Mouse (Mus musculus) neural tube, embryonic 14.5 days (tissue): ENCODE measurements at regions not wholly inside any gene's neighbourhood (a gene's known extent, or its start where the extent isn't known, plus 50 kb on each side); places are given as distances from the start of the nearest gene placed in this dataset.

Experiments
- ATAC-seq: fragments of 200-750 bp; cut with Nextera tagmentation; 2 replicates; pipeline ENCODE4 v1.8.0; 2017; ENCODE audit warnings: low read depth, mild to moderate bottlenecking, moderate TSS enrichment, moderate library complexity
- H3K27ac ChIP-seq: fragments of 300-500 bp; sonication (generic); 2 replicates; pipeline ENCODE4 v1.5.1; 2014; ENCODE audit warnings: low read depth, mild to moderate bottlenecking, control low read depth, low read length, moderate library complexity, mixed read lengths
- H3K27me3 ChIP-seq: fragments of 300-500 bp; sonication (generic); 2 replicates; pipeline ENCODE4 v1.6.1; 2014; ENCODE audit warnings: low read length; ENCODE audit not compliant: control insufficient read depth, insufficient read depth
- H3K36me3 ChIP-seq: fragments of 300-500 bp; sonication (generic); 2 replicates; pipeline ENCODE4 v1.6.1; 2014; ENCODE audit warnings: low read length, mixed read lengths; ENCODE audit not compliant: control insufficient read depth, insufficient read depth
- H3K4me1 ChIP-seq: fragments of 300-500 bp; sonication (generic); 2 replicates; pipeline ENCODE4 v1.6.1; 2014; ENCODE audit warnings: low read length; ENCODE audit not compliant: control insufficient read depth, insufficient read depth
- H3K4me2 ChIP-seq: fragments of 300-500 bp; sonication (generic); 2 replicates; pipeline ENCODE4 v1.6.1; 2014; ENCODE audit warnings: mild to moderate bottlenecking, low read depth, low read length, control low read depth
- H3K4me3 ChIP-seq: fragments of 300-500 bp; sonication (generic); 2 replicates; pipeline ENCODE4 v1.5.1; 2014; ENCODE audit warnings: low read depth, low read length, control low read depth, mixed read lengths
- H3K9ac ChIP-seq: fragments of 300-500 bp; sonication (generic); replicated peaks from 2 replicates; pipeline ENCODE4 v1.6.1; 2014; ENCODE audit warnings: low read depth, mild to moderate bottlenecking, control low read depth, low read length, mixed read lengths
- H3K9me3 ChIP-seq: fragments of 300-500 bp; sonication (generic); 2 replicates; pipeline ENCODE4 v1.6.1; 2016; ENCODE audit warnings: low read length; ENCODE audit not compliant: control insufficient read depth
- WGBS: fragments of 180-500 bp; shearing (Covaris S2); extraction: QIAGEN DNeasy Blood & Tissue Kit; methylation state at CpG from one replicate; pipeline ENCODE4 v1.1.7; 2014; 5-methylcytosine and 5-hydroxymethylcytosine counted together

GRCm38 (mm10) chr17:82516850-82517249 is 698.2 kb upstream of the Pkdcc start:
- Histone ChIP-seq H3K4me1 (no peaks in the 10 kb centered on the region), H3K9me3 (no peaks in the 10 kb centered on the region), H3K27me3 (no peaks in the 10 kb centered on the region), H3K4me2 (no peak overlapping the region), H3K36me3 (no peaks in the 10 kb centered on the region), H3K9ac (no peak overlapping the region), H3K27ac (no peak overlapping the region), H3K4me3 (no peak overlapping the region)
- no peak for ATAC-seq
- 75% methylated on average over 3 of the region's 3 CpGs for WGBS

- H3K9me3 ChIP-seq = no peaks in the 10 kb centered on the region
- H3K27ac ChIP-seq = no peak overlapping the region
- no peaks in the 10 kb centered on the region for H3K27me3 ChIP-seq
- H3K4me3 ChIP-seq = no peak overlapping the region
- H3K4me2 ChIP-seq = no peak overlapping the region
- no peak overlapping the region for H3K9ac ChIP-seq
- 29% methylated on average over 2 of the region's 2 CpGs for WGBS
- H3K4me1 ChIP-seq = no peaks in the 10 kb centered on the region
- ATAC-seq = no peak
- H3K36me3 ChIP-seq = no peaks in the 10 kb centered on the region
Observed at GRCm38 (mm10) chr17:82513816-82514215, 701.3 kb upstream of the Pkdcc start.

DNA sequence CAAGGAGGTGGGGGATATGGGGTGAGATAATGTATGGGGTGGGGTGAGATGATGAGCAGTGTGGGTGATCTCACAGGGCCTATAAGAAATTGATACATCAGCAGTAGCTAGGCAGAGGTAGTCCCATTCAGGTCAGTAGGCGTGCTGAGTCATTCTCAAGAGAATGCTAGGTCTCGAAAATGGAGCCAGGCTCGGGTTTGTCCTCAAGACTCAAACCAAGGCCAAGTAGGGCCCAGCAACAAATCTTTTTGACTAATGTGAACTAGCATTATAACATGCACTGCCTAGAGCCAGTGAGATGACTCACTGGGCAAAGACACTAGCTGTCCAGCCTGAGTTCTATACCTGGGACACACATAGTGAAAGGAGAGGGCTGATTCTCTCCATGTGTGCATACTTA is 710.8 kb upstream of the Pkdcc start:
- 87% methylated on average over 3 of the region's 3 CpGs for WGBS

DNA sequence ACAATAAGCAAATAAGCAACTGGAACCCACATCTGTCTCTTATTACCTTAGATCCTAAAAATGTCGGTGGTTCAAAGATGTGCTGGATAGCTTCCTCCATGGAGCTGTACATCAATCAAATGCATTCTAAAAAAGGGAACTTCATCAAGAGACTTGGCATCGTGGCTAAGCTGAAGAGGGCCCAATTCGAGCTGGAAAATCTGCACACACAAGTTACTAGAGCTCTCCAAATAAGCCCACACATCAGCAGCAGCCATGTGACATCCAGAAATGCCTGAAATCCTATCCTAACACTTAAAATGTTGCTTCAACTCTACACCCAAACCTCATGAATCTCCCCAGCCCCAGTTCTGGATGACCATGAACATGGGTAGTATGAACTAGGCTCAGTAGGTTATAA is 729.5 kb upstream of the Pkdcc start:
- H3K4me3 ChIP-seq = no peak overlapping the region
- no peak overlapping the region for H3K9ac ChIP-seq
- H3K36me3 ChIP-seq = no peaks in the 10 kb centered on the region
- no peaks in the 10 kb centered on the region for H3K4me1 ChIP-seq
- H3K4me2 ChIP-seq = no peak overlapping the region
- WGBS = 75% methylated on average over 3 of the region's 3 CpGs
- H3K27ac ChIP-seq = no peak overlapping the region
- H3K27me3 ChIP-seq = no peaks in the 10 kb centered on the region
- no peaks in the 10 kb centered on the region for H3K9me3 ChIP-seq
- ATAC-seq = no peak

More for the DNA sequence above, 710.8 kb upstream of the Pkdcc start:
- Histone ChIP-seq H3K9ac (no peak overlapping the region), H3K9me3 (no peaks in the 10 kb centered on the region), H3K4me2 (no peak overlapping the region), H3K27me3 (no peaks in the 10 kb centered on the region), H3K4me1 (no peaks in the 10 kb centered on the region), H3K4me3 (no peak overlapping the region), H3K36me3 (no peaks in the 10 kb centered on the region), H3K27ac (no peak overlapping the region)
- no peak for ATAC-seq

GRCm38 (mm10) chr17:82484609-82485008 is 730.5 kb upstream of the Pkdcc start:
- Histone ChIP-seq H3K27me3 (no peaks in the 10 kb centered on the region), H3K9ac (no peak overlapping the region), H3K4me1 (no peaks in the 10 kb centered on the region), H3K4me3 (no peak overlapping the region), H3K36me3 (no peaks in the 10 kb centered on the region), H3K9me3 (no peaks in the 10 kb centered on the region), H3K4me2 (no peak overlapping the region), H3K27ac (no peak overlapping the region)
- WGBS = 87% methylated on average over 6 of the region's 6 CpGs
- no peak for ATAC-seq

DNA sequence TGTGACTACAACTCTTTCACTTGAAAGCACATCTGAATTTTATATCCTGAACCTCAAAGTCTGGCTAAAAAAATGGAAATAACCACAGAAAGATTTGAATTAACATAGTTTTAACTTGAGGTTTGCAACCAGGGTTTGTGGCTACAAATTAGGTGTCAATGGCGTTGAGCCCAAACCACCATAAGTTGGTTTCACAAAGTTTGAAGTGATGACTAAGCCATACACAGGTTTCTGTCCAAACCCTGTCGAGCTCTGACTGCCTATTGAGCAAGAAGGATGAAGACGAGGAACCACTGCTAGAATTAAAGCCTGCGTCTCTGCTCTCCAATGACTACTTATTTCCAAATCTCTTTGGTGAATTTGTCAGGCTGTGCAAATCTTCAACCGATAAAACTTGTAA is 719.8 kb upstream of the Slc8a1 start:
- H3K27me3 ChIP-seq = no peaks in the 10 kb centered on the region
- no peaks in the 10 kb centered on the region for H3K36me3 ChIP-seq
- H3K9me3 ChIP-seq = no peaks in the 10 kb centered on the region
- no peak overlapping the region for H3K9ac ChIP-seq
- 89% methylated on average over 5 of the region's 5 CpGs for WGBS
- no peak overlapping the region for H3K4me2 ChIP-seq
- no peak overlapping the region for H3K4me3 ChIP-seq
- no peaks in the 10 kb centered on the region for H3K4me1 ChIP-seq
- no peak for ATAC-seq
- no peak overlapping the region for H3K27ac ChIP-seq

DNA sequence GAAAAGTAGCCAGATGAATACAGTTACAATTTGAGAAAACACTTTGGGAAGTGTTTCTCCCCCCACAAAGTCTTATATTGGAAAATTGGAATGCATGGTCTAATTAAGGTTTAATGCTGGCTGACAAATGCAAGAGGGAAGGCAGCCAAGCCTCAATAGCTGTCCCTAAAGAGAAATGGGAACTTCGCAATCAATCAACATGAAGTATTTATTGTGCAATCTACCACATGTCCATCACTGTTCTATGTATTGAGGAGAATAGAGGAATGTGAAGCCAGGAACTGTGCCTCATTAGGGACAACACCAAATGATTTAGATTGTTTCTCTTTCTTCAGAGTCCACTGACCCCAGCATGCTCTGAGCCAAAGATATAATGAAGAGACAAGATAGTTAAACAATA is 715.7 kb upstream of the Slc8a1 start:
- ATAC-seq = peak; percentile 75; the same call in 1 of the 2 replicates
- H3K36me3 ChIP-seq = no peaks in the 10 kb centered on the region
- 39% methylated on average over 1 of the region's 1 CpGs for WGBS
- no peak overlapping the region for H3K27ac ChIP-seq
- no peaks in the 10 kb centered on the region for H3K27me3 ChIP-seq
- no peaks in the 10 kb centered on the region for H3K9me3 ChIP-seq
- no peak overlapping the region for H3K4me3 ChIP-seq
- H3K4me2 ChIP-seq = no peak overlapping the region
- no peak overlapping the region for H3K9ac ChIP-seq
- H3K4me1 ChIP-seq = no peaks in the 10 kb centered on the region

GRCm38 (mm10) chr17:82439105-82439504 is 700.9 kb upstream of the Slc8a1 start:
- Histone ChIP-seq H3K9me3 (no peaks in the 10 kb centered on the region), H3K27ac (no peak overlapping the region), H3K9ac (no peak overlapping the region), H3K36me3 (no peaks in the 10 kb centered on the region), H3K4me3 (no peak overlapping the region), H3K4me2 (no peak overlapping the region), H3K27me3 (no peaks in the 10 kb centered on the region), H3K4me1 (no peaks in the 10 kb centered on the region)
- ATAC-seq = no peak
- 91% methylated on average over 3 of the region's 3 CpGs for WGBS

- Histone ChIP-seq H3K4me1 (no peaks in the 10 kb centered on the region), H3K36me3 (no peaks in the 10 kb centered on the region), H3K27me3 (no peaks in the 10 kb centered on the region), H3K9me3 (no peaks in the 10 kb centered on the region), H3K9ac (no peak overlapping the region), H3K4me2 (no peak overlapping the region), H3K27ac (no peak overlapping the region), H3K4me3 (no peak overlapping the region)
- 82% methylated on average over 3 of the region's 3 CpGs for WGBS
- ATAC-seq = no peak
Observed at GRCm38 (mm10) chr17:82437206-82437605, 699.0 kb upstream of the Slc8a1 start.

GRCm38 (mm10) chr17:82432678-82433077 is 694.5 kb upstream of the Slc8a1 start:
- H3K9ac ChIP-seq = no peak overlapping the region
- H3K4me1 ChIP-seq = no peaks in the 10 kb centered on the region
- WGBS = 54% methylated on average over 3 of the region's 3 CpGs
- ATAC-seq = no peak
- H3K36me3 ChIP-seq = no peaks in the 10 kb centered on the region
- no peak overlapping the region for H3K27ac ChIP-seq
- H3K9me3 ChIP-seq = no peaks in the 10 kb centered on the region
- no peak overlapping the region for H3K4me2 ChIP-seq
- H3K27me3 ChIP-seq = no peaks in the 10 kb centered on the region
- H3K4me3 ChIP-seq = no peak overlapping the region
